Mouse (Mus musculus): Measurements from ENCODE around the gene Nt5m.

DNA sequence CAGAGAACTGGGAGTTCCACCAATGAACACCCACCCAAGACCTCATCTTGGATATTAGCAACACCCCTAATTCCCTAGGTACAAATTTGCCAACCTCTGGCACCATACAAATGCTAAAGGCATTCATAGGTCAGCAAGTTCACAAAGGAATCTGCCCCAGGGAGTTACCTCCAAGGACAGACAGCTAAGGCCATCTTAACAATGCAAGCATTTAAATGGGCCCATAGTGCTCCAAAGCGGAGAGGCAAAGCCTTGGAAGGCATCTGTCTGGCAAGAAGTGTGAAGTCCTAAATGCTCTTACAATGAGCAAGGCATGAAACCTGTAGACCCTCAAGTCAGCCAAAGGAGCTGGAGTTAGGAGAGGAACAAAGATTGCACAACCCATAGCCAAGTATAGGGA is 24.9 kb upstream of the Nt5m start:
- TF ChIP-seq POLR2A (IDR thresholded peaks at IDR 0.05; ENCODE audit: insufficient read length, low read depth) (no peak), POLR2AphosphoS2 (IDR thresholded peaks at IDR 0.05; ENCODE audit: insufficient read length, low read depth) (no peak), USF1 (IDR thresholded peaks at IDR 0.05; ENCODE audit: low read depth) (no peak), MAX (IDR thresholded peaks at IDR 0.05; ENCODE audit: low read depth) (no peak)
